Mouse (Mus musculus) thymus, adult 2 months (tissue): ENCODE measurements around the gene Efnb3. TPM values are rescaled to one million over a fixed set of nuclear protein-coding genes. Genes with fewer than 3 reads are reported as not detected.
A peak's percentile ranks its signal among the peaks of the same experiment; 100 is the strongest.

ENCODE experiments used
- DNase-seq: peaks from one replicate; pipeline ENCODE4 v3.0.0; 2021
- H3K27ac ChIP-seq: fragments of 200-500 bp; 2 replicates; pipeline ENCODE4 v1.5.1; 2012; ENCODE audit warnings: low read length, control low read depth; ENCODE audit not compliant: control insufficient read depth, insufficient read depth
- H3K27me3 ChIP-seq: fragments of 200-500 bp; 2 replicates; pipeline ENCODE4 v1.6.1; 2012; ENCODE audit warnings: mild to moderate bottlenecking, low read length, moderate library complexity, mixed read lengths; ENCODE audit not compliant: control insufficient read depth, insufficient read depth
- H3K36me3 ChIP-seq: fragments of 200-500 bp; 2 replicates; pipeline ENCODE4 v1.6.1; 2012; ENCODE audit warnings: mild to moderate bottlenecking, low read length, moderate library complexity; ENCODE audit not compliant: control insufficient read depth, insufficient read depth
- H3K4me1 ChIP-seq: fragments of 200-500 bp; replicated peaks from 2 replicates; pipeline ENCODE4 v1.6.1; 2012; ENCODE audit warnings: low read length; ENCODE audit not compliant: control insufficient read depth, insufficient read depth
- H3K4me3 ChIP-seq: fragments of 200-500 bp; 2 replicates; pipeline ENCODE4 v1.5.1; 2012; ENCODE audit warnings: mild to moderate bottlenecking, low read length, control low read depth, moderate library complexity; ENCODE audit not compliant: control insufficient read depth, insufficient read depth
- CTCF ChIP-seq: fragments of 200-500 bp; IDR thresholded peaks from 2 replicates; pipeline ENCODE4 v1.5.1; 2012; ENCODE audit warnings: mild to moderate bottlenecking, control low read depth, low read length, moderate library complexity, borderline replicate concordance; ENCODE audit not compliant: control insufficient read depth, poor library complexity, insufficient read depth; ENCODE audit errors: extremely low read depth
- POLR2A ChIP-seq: fragments of 200-500 bp; IDR thresholded peaks from 2 replicates; pipeline ENCODE4 v1.6.1; 2012; ENCODE audit warnings: mild to moderate bottlenecking, low read length, control low read depth, moderate library complexity; ENCODE audit not compliant: control insufficient read depth, poor library complexity, insufficient read depth; ENCODE audit errors: extremely low read depth
- WGBS: fragments of 180-500 bp; shearing (Covaris S2); methylation state at CpG from one replicate; pipeline ENCODE4 v1.1.7; 2018; 5-methylcytosine and 5-hydroxymethylcytosine counted together
- polyA plus RNA-seq: library from polyadenylated mRNA; depleted of rRNA; stranded (reverse); fragments of >200 nt; gene quantifications from 2 replicates; pipeline ENCODE4 v1.2.3, GENCODE M21; 2012; rRNA removed

The Efnb3 gene
- 3.7 and 8.7 TPM in 2 replicates for polyA plus RNA-seq

GRCm38 (mm10) chr11:69559851-69560765 lies at the start of gene Efnb3:
Efnb3 (minus strand) TSS chr11:69560205.
- H3K36me3 ChIP-seq: peaks cover 22% of the 10 kb centered on the region
- peaks cover 7% of the 10 kb centered on the region; the same call in 1 of the 2 replicates for H3K4me1 ChIP-seq
- no peak within 1 kb of the TSS for H3K27ac ChIP-seq
- TF ChIP-seq CTCF (no peak), POLR2A (no peak)
- no peak for DNase-seq
- no peak within 1 kb of the TSS for H3K4me3 ChIP-seq
- peaks cover 4% of the 10 kb centered on the region; the same call in 1 of the 2 replicates for H3K27me3 ChIP-seq
- WGBS: 24% methylated on average over 54 of the region's 59 CpGs

- no peaks in the 10 kb centered on the region for H3K36me3 ChIP-seq
- no peak for TF ChIP-seq CTCF
- no peak for TF ChIP-seq POLR2A
- peaks cover 22% of the 10 kb centered on the region for H3K4me1 ChIP-seq
- H3K27ac ChIP-seq: no peak overlapping the region
- WGBS: 80% methylated on average over 7 of the region's 7 CpGs
- no peak overlapping the region for H3K4me3 ChIP-seq
- DNase-seq: no peak
- H3K27me3 ChIP-seq: 0 out of 2 replicates have a peak, but pooled peaks cover 1% of the 10 kb centered on the region
Observed at GRCm38 (mm10) chr11:69609416-69609815, 49.4 kb upstream of the Efnb3 start.

- 98% methylated on average over 3 of the region's 3 CpGs for WGBS
- H3K27me3 ChIP-seq: 0 out of 2 replicates have a peak, but pooled peaks cover 6% of the 10 kb centered on the region
- TF ChIP-seq POLR2A (no peak), CTCF (no peak)
Observed at GRCm38 (mm10) chr11:69608525-69608924, 48.5 kb upstream of the Efnb3 start.

GRCm38 (mm10) chr11:69606832-69607231 lies 46.8 kb upstream of the Efnb3 start:
- 69% methylated on average over 2 of the region's 2 CpGs for WGBS
- peaks cover 17% of the 10 kb centered on the region for H3K4me1 ChIP-seq

More at GRCm38 (mm10) chr11:69608525-69608924, 48.5 kb upstream of the Efnb3 start:
- DNase-seq: no peak
- Histone ChIP-seq H3K4me1 (peaks cover 18% of the 10 kb centered on the region), H3K36me3 (no peaks in the 10 kb centered on the region), H3K4me3 (no peak overlapping the region), H3K27ac (no peak overlapping the region)

GRCm38 (mm10) chr11:69606491-69606795 lies 46.4 kb upstream of the Efnb3 start:
- TF ChIP-seq POLR2A (no peak), CTCF (no peak)
- Histone ChIP-seq H3K36me3 (no peaks in the 10 kb centered on the region), H3K4me1 (peaks cover 17% of the 10 kb centered on the region), H3K4me3 (no peak overlapping the region), H3K27me3 (peaks cover 6% of the 10 kb centered on the region; the same call in 1 of the 2 replicates), H3K27ac (no peak overlapping the region)
- 90% methylated on average over 2 of the region's 2 CpGs for WGBS
- DNase-seq: no peak

More at GRCm38 (mm10) chr11:69606832-69607231, 46.8 kb upstream of the Efnb3 start:
- Histone ChIP-seq H3K27me3 (peaks cover 6% of the 10 kb centered on the region; the same call in 1 of the 2 replicates), H3K4me3 (no peak overlapping the region), H3K27ac (no peak overlapping the region), H3K36me3 (no peaks in the 10 kb centered on the region)
- TF ChIP-seq POLR2A: no peak
- no peak for TF ChIP-seq CTCF
- no peak for DNase-seq

GRCm38 (mm10) chr11:69605726-69606490 lies 45.9 kb upstream of the Efnb3 start, which contains the start of gene Atp1b2:
Atp1b2 (minus strand) TSS chr11:69605942.
- no peaks in the 10 kb centered on the region for H3K36me3 ChIP-seq
- 2% methylated on average over 32 of the region's 32 CpGs for WGBS
- no peak within 1 kb of the TSS for H3K27ac ChIP-seq
- H3K27me3 ChIP-seq: peaks cover 6% of the 10 kb centered on the region; the same call in 1 of the 2 replicates
- peaks cover 17% of the 10 kb centered on the region for H3K4me1 ChIP-seq
- peak within 1 kb of the TSS; percentile 64 for H3K4me3 ChIP-seq
- TF ChIP-seq POLR2A (peak; percentile 96), CTCF (no peak)
- DNase-seq: peak; percentile 71
